Mouse (Mus musculus): ENCODE measurements at regions not wholly inside any gene's neighbourhood (a gene's known extent, or its start where the extent isn't known, plus 50 kb on each side); places are given as distances from the start of the nearest gene placed in this dataset.
"Not testable (repeated sequence)": the region's sequence is repeated elsewhere in the genome, so short reads cannot be mapped to it uniquely, and the experiment has no call there.

DNA sequence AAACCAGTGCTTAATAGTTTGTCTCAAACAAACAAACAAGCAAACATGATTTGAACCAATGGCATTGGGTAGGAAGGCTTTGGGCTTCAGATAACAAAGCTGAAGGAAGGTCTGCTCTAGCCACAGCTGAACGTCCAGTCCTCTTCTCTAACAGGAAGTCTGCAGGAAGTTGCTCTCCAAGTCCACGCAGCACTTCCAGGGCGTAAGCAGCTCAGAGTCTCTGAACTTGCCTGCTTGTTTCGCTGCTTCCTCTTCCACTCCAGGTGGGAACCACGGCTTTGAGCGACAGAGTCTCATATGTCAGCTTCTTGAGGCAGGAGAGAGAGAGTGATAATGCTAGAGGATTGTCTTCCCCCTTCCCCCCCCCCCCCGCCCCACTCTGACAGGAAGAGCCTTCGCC is 123.6 kb downstream of the Tnfrsf21 start:
- Histone ChIP-seq H3K36me3 (ENCODE audit: control insufficient read depth, insufficient read depth, low read length) (no peaks in the 10 kb centered on the region), H3K27me3 (ENCODE audit: control insufficient read depth, insufficient read depth, low read length) (no peaks in the 10 kb centered on the region), H3K9me3 (ENCODE audit: control insufficient read depth, low read length) (no peaks in the 10 kb centered on the region), H3K4me1 (replicated peaks; ENCODE audit: control insufficient read depth, insufficient read depth, low read length) (no peaks in the 10 kb centered on the region), H3K4me2 (replicated peaks; ENCODE audit: low read depth, low read length) (no peak overlapping the region), H3K4me3 (ENCODE audit: low read depth, low read length) (no peak overlapping the region), H3K27ac (ENCODE audit: low read depth, low read length) (no peak overlapping the region), H3K9ac (ENCODE audit: low read depth, low read length) (no peak overlapping the region)
- no peak for ATAC-seq (ENCODE audit: low FRiP score)
- 74% methylated on average over 8 of the region's 8 CpGs for WGBS
- DNase-seq (ENCODE audit: low spot score): no peak

- Histone ChIP-seq H3K27me3 (ENCODE audit: control insufficient read depth, insufficient read depth, low read length) (no peaks in the 10 kb centered on the region), H3K27ac (ENCODE audit: low read depth, low read length) (no peak overlapping the region), H3K9me3 (ENCODE audit: control insufficient read depth, low read length) (no peaks in the 10 kb centered on the region), H3K4me1 (replicated peaks; ENCODE audit: control insufficient read depth, insufficient read depth, low read length) (no peaks in the 10 kb centered on the region), H3K4me3 (ENCODE audit: low read depth, low read length) (no peak overlapping the region), H3K36me3 (ENCODE audit: control insufficient read depth, insufficient read depth, low read length) (no peaks in the 10 kb centered on the region), H3K4me2 (replicated peaks; ENCODE audit: low read depth, low read length) (no peak overlapping the region), H3K9ac (ENCODE audit: low read depth, low read length) (no peak overlapping the region)
- ATAC-seq (ENCODE audit: low FRiP score): no peak
- DNase-seq (ENCODE audit: low spot score): no peak
- 78% methylated on average over 7 of the region's 7 CpGs for WGBS
Measured at GRCm38 (mm10) chr17:43141740-43142139, 125.4 kb downstream of the Tnfrsf21 start.

DNA sequence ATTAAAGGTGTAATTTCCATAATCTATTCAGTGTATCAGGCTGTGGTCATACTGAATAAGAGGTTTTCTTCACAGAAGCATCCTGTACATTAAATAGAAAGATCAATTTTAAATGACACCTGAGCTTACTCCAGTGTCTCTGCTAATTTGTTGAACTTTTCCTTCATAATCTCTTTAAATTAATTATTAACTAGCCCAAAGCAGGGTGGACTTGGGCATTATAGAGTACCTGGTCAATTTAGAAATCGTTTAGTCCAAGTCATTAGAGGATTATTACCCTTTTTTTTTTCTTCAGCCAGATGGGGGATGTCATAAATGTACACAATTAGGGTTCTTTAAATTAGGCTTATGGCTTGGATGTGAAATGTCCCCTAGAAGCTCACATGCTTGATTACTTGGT is 124.4 kb upstream of the Adgrf1 start:
- no peaks in the 10 kb centered on the region for H3K27me3 ChIP-seq (ENCODE audit: control insufficient read depth, insufficient read depth, low read length)
- WGBS: 81% methylated on average over 1 of the region's 1 CpGs
- H3K27ac ChIP-seq (ENCODE audit: low read depth, low read length): no peak overlapping the region
- no peaks in the 10 kb centered on the region for H3K9me3 ChIP-seq (ENCODE audit: control insufficient read depth, low read length)
- ATAC-seq (ENCODE audit: low FRiP score): no peak
- no peak overlapping the region for H3K4me3 ChIP-seq (ENCODE audit: low read depth, low read length)
- H3K4me1 ChIP-seq (replicated peaks; ENCODE audit: control insufficient read depth, insufficient read depth, low read length): no peaks in the 10 kb centered on the region; the same call in 1 of the 2 replicates
- H3K9ac ChIP-seq (ENCODE audit: low read depth, low read length): no peak overlapping the region
- no peak overlapping the region for H3K4me2 ChIP-seq (replicated peaks; ENCODE audit: low read depth, low read length)
- no peak for DNase-seq (ENCODE audit: low spot score)
- H3K36me3 ChIP-seq (ENCODE audit: control insufficient read depth, insufficient read depth, low read length): no peaks in the 10 kb centered on the region

DNA sequence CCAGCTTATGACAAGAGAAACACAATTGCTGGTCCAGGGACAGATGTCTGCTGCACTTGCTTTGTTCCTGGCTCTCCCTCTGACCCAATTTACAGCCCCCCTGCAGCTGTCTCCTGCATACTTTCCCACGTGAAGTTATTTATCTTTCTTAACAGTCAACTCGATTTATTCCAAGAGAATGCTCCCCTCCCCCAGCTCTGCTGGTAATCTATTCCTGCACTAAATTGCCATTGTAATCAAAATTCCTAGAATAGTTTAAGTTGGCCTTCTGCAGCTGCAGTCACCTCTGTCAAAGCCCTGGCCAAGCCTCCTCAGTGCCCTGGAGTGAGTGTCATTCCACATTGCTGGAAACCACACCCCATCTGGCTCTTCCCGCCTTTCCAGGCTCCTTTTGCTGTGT is 122.2 kb upstream of the Adgrf1 start:
- H3K4me2 ChIP-seq (replicated peaks; ENCODE audit: low read depth, low read length): no peak overlapping the region
- WGBS: 0% methylated on average over 3 of the region's 3 CpGs
- H3K4me1 ChIP-seq (replicated peaks; ENCODE audit: control insufficient read depth, insufficient read depth, low read length): no peaks in the 10 kb centered on the region; the same call in 1 of the 2 replicates
- no peaks in the 10 kb centered on the region for H3K36me3 ChIP-seq (ENCODE audit: control insufficient read depth, insufficient read depth, low read length)
- H3K9me3 ChIP-seq (ENCODE audit: control insufficient read depth, low read length): no peaks in the 10 kb centered on the region
- H3K9ac ChIP-seq (ENCODE audit: low read depth, low read length): no peak overlapping the region
- no peak overlapping the region for H3K27ac ChIP-seq (ENCODE audit: low read depth, low read length)
- ATAC-seq (ENCODE audit: low FRiP score) (peak; percentile 40; the same call in 1 of the 2 replicates), DNase-seq (ENCODE audit: low spot score) (peak; percentile 27)
- no peak overlapping the region for H3K4me3 ChIP-seq (ENCODE audit: low read depth, low read length)
- no peaks in the 10 kb centered on the region for H3K27me3 ChIP-seq (ENCODE audit: control insufficient read depth, insufficient read depth, low read length)

DNA sequence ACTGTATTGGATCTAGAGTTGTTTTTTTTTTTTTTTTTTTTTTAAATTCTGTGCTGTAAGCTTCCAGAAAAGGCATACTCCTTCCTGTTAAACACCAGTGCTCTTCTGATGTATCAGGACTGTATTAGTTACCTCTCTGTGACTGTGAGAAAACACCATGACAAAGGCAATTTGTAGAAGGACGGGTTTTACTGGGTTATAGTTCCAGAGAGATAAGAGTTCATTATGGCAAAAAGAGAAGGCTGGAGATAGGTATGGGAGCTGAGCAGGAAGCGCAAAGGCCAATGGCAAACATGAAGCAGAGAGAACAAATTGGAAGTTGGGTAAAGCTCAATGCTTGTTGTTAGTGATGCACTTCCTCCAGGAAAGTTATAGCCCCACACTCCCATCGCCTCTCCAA is 117.5 kb upstream of the Adgrf1 start:
- DNase-seq (ENCODE audit: low spot score) (no peak), ATAC-seq (ENCODE audit: low FRiP score) (no peak)
- no peak overlapping the region for H3K27ac ChIP-seq (ENCODE audit: low read depth, low read length)
- H3K4me3 ChIP-seq (ENCODE audit: low read depth, low read length): no peak overlapping the region
- no peaks in the 10 kb centered on the region for H3K4me1 ChIP-seq (replicated peaks; ENCODE audit: control insufficient read depth, insufficient read depth, low read length)
- 89% methylated on average over 3 of the region's 3 CpGs for WGBS
- no peak overlapping the region for H3K9ac ChIP-seq (ENCODE audit: low read depth, low read length)
- H3K4me2 ChIP-seq (replicated peaks; ENCODE audit: low read depth, low read length): no peak overlapping the region
- no peaks in the 10 kb centered on the region for H3K27me3 ChIP-seq (ENCODE audit: control insufficient read depth, insufficient read depth, low read length)
- H3K36me3 ChIP-seq (ENCODE audit: control insufficient read depth, insufficient read depth, low read length): no peaks in the 10 kb centered on the region
- H3K9me3 ChIP-seq (ENCODE audit: control insufficient read depth, low read length): no peaks in the 10 kb centered on the region

- WGBS: 89% methylated on average over 8 of the region's 8 CpGs
- H3K27ac ChIP-seq (ENCODE audit: low read depth, low read length): not testable (repeated sequence)
Measured at GRCm38 (mm10) chr17:43155271-43155670, 114.9 kb upstream of the Adgrf1 start.

DNA sequence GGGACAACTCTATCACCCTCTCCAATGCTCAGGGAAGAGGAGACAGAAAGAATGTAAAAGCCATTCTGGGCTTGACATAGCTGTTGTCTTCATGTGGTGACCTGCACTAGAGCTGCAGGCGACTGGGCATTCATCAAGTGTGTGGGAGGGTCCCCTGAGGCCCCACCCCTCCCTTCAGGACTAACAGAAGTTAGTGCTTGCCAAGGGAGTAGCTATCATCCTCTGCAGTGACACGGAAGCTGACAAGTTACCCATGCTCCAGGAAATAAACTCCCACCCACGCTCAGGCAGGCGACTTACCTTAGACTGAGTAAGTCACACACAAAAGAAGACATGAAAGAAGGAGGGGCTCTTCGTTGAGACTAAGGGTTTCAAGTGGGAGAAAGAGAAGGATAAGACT is 114.0 kb upstream of the Adgrf1 start:
- Histone ChIP-seq H3K4me3 (ENCODE audit: low read depth, low read length) (no peak overlapping the region), H3K9ac (ENCODE audit: low read depth, low read length) (no peak overlapping the region), H3K36me3 (ENCODE audit: control insufficient read depth, insufficient read depth, low read length) (no peaks in the 10 kb centered on the region), H3K27me3 (ENCODE audit: control insufficient read depth, insufficient read depth, low read length) (no peaks in the 10 kb centered on the region), H3K9me3 (ENCODE audit: control insufficient read depth, low read length) (no peaks in the 10 kb centered on the region), H3K4me2 (replicated peaks; ENCODE audit: low read depth, low read length) (no peak overlapping the region), H3K27ac (ENCODE audit: low read depth, low read length) (no peak overlapping the region), H3K4me1 (replicated peaks; ENCODE audit: control insufficient read depth, insufficient read depth, low read length) (no peaks in the 10 kb centered on the region)
- 78% methylated on average over 5 of the region's 5 CpGs for WGBS
- DNase-seq (ENCODE audit: low spot score) (no peak), ATAC-seq (ENCODE audit: low FRiP score) (no peak)

More at GRCm38 (mm10) chr17:43155271-43155670, 114.9 kb upstream of the Adgrf1 start:
- not testable (repeated sequence) for H3K4me1 ChIP-seq (replicated peaks; ENCODE audit: control insufficient read depth, insufficient read depth, low read length); ATAC-seq (ENCODE audit: low FRiP score); H3K4me3 ChIP-seq (ENCODE audit: low read depth, low read length); H3K36me3 ChIP-seq (ENCODE audit: control insufficient read depth, insufficient read depth, low read length); H3K4me2 ChIP-seq (replicated peaks; ENCODE audit: low read depth, low read length); H3K27me3 ChIP-seq (ENCODE audit: control insufficient read depth, insufficient read depth, low read length); H3K9me3 ChIP-seq (ENCODE audit: control insufficient read depth, low read length); H3K9ac ChIP-seq (ENCODE audit: low read depth, low read length); DNase-seq (ENCODE audit: low spot score)

DNA sequence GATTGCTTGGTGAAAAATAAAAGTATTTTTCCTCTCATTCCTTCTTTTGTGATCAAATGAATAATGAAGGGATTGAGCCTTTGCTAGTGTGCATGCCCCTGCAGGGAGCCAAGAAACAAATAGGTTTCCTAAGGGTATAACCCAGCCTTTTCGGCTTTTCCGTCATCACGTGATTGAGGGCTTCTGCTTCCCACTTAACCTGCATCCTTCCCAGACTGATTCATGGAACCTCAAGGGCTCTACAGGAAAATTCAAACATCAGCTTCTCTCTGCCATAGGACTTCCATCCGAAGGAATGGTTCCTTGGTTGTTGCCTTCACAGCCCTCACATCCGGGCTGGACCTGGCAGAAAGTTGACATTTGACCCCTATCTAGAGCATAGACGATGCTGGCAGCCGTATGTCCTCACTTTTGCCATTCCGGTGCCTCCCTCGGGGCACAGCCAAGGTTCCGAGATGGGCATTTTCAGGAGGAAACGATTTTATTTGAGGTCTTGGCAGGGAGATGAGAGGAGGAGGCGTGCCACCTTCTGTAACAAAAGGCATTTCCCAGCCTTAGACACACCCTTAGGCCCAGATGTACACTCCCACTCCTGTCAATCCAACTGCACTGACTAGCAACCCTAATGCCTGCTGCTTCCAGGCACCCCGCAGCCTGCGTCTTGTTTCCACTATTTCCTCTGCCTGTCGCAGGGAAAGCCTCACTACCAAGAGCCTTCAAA is 112.2 kb upstream of the Adgrf1 start:
- Histone ChIP-seq H3K4me1 (replicated peaks; ENCODE audit: control insufficient read depth, insufficient read depth, low read length) (no peaks in the 10 kb centered on the region), H3K4me2 (replicated peaks; ENCODE audit: low read depth, low read length) (peak overlapping the region; percentile 32), H3K9me3 (ENCODE audit: control insufficient read depth, low read length) (no peaks in the 10 kb centered on the region), H3K36me3 (ENCODE audit: control insufficient read depth, insufficient read depth, low read length) (no peaks in the 10 kb centered on the region), H3K9ac (ENCODE audit: low read depth, low read length) (peak overlapping the region; percentile 44; the same call in 1 of the 2 replicates), H3K27me3 (ENCODE audit: control insufficient read depth, insufficient read depth, low read length) (no peaks in the 10 kb centered on the region), H3K27ac (ENCODE audit: low read depth, low read length) (peak overlapping the region; percentile 30; the same call in 1 of the 2 replicates), H3K4me3 (ENCODE audit: low read depth, low read length) (0 out of 2 replicates have a peak overlapping the region, but pooled peaks have one; percentile 19)
- WGBS: 23% methylated on average over 15 of the region's 15 CpGs
- ATAC-seq (ENCODE audit: low FRiP score) (peak; percentile 93), DNase-seq (ENCODE audit: low spot score) (peak; percentile 61)

DNA sequence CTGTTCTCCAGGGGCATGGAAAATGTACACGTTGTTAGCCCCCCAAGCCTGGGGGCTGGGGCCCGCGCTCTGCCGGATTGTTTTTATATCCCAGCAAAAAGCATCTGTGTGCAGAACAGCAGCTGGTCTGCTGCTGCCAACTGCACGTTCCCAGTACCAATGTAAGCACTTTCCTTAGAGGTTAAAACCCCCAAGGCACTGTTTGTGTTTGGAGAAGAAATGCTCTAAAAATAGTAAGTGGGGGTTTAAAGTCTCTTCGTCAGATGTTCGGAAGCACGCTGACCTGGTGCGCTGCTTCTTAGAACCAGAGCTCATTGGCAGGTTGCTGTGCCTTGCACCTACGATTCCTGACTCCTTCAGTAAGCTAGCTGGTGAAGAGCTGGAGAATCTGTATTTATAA is 111.4 kb upstream of the Adgrf1 start:
- no peaks in the 10 kb centered on the region for H3K4me1 ChIP-seq (replicated peaks; ENCODE audit: control insufficient read depth, insufficient read depth, low read length)
- H3K9me3 ChIP-seq (ENCODE audit: control insufficient read depth, low read length): no peaks in the 10 kb centered on the region
- no peak overlapping the region; the same call in 1 of the 2 replicates for H3K4me2 ChIP-seq (replicated peaks; ENCODE audit: low read depth, low read length)
- H3K27ac ChIP-seq (ENCODE audit: low read depth, low read length): no peak overlapping the region
- peak; percentile 32 for DNase-seq (ENCODE audit: low spot score)
- peak; percentile 60 for ATAC-seq (ENCODE audit: low FRiP score)
- H3K36me3 ChIP-seq (ENCODE audit: control insufficient read depth, insufficient read depth, low read length): no peaks in the 10 kb centered on the region
- no peak overlapping the region for H3K9ac ChIP-seq (ENCODE audit: low read depth, low read length)
- H3K4me3 ChIP-seq (ENCODE audit: low read depth, low read length): no peak overlapping the region
- WGBS: 48% methylated on average over 10 of the region's 10 CpGs
- H3K27me3 ChIP-seq (ENCODE audit: control insufficient read depth, insufficient read depth, low read length): no peaks in the 10 kb centered on the region

Measured in hindbrain, embryonic 11.5 days (tissue).